Mouse (Mus musculus) layer of hippocampus, adult 6 months (tissue): Measurements from ENCODE around the gene Klk15. TPM values are rescaled to one million over a fixed set of nuclear protein-coding genes. Genes with fewer than 3 reads are reported as not detected.

Experiments used
- long read RNA-seq, 2 experiments: library from polyadenylated mRNA; unstranded; transcript quantifications; one replicate each; pipeline ENCODE4 v2.0.0; 2019 to 2020
- polyA plus RNA-seq: library from polyadenylated mRNA; unstranded; fragments of <200 nt; fragmentation: Nextera tagmentation; gene quantifications from 2 replicates; pipeline ENCODE4 v1.2.3, GENCODE M21; 2021

The Klk15 gene
- not detected in 2 replicates for polyA plus RNA-seq
- long read RNA-seq, experiment 1: 0 reads
- long read RNA-seq, experiment 2: 0 reads

GRCm38 (mm10) chr7:43933440-43933839, at the start of gene Klk15:
TSS of gene Klk15 (plus strand) at chr7:43933740.

GRCm38 (mm10) chr7:43950364-43950763, 16.8 kb downstream of the Klk15 start, which contains the start of gene Klk1b8:
TSS of gene Klk1b8 (plus strand) at chr7:43950664.

GRCm38 (mm10) chr7:43966451-43966850, 32.9 kb downstream of the Klk15 start, which contains the start of gene Klk1b1:
TSS of gene Klk1b1 (plus strand) at chr7:43966751.

GRCm38 (mm10) chr7:43975761-43976160, 42.2 kb downstream of the Klk15 start, which contains the start of gene Klk1b9:
TSS of gene Klk1b9 (plus strand) at chr7:43976061.

Other genes starting within 250 kb of the Klk15 start
- gene Klk14, start 243.3 kb upstream of the Klk15 start, polyA plus RNA-seq: not detected in 2 replicates
- not detected in 2 replicates for gene Klk13, start 221.2 kb upstream of the Klk15 start, polyA plus RNA-seq
- not detected in 2 replicates for gene Klk12, start 164.8 kb upstream of the Klk15 start, polyA plus RNA-seq
- not detected in 2 replicates for gene Klk11, start 159.1 kb upstream of the Klk15 start, polyA plus RNA-seq
- 1.1 and 1.4 TPM in 2 replicates for gene Klk10, start 152.7 kb upstream of the Klk15 start, polyA plus RNA-seq
- gene Klk9, start 141.8 kb upstream of the Klk15 start, polyA plus RNA-seq: 0.13 TPM in 1 of 2 replicates, not detected in the other
- gene Klk8, start 136.2 kb upstream of the Klk15 start, polyA plus RNA-seq: 45.3 and 58.8 TPM in 2 replicates
- 0.16 and 0.21 TPM in 2 replicates for gene Klk7, start 122.4 kb upstream of the Klk15 start, polyA plus RNA-seq
- gene Klk6, start 109.2 kb upstream of the Klk15 start, polyA plus RNA-seq: 4.4 and 5.0 TPM in 2 replicates
- gene Klk5, start 91.8 kb upstream of the Klk15 start, polyA plus RNA-seq: 0.15 TPM in 1 of 2 replicates, not detected in the other
- gene Klk4, start 52.6 kb upstream of the Klk15 start, polyA plus RNA-seq: not detected in 2 replicates
- not detected in 2 replicates for gene Klk1b8, start 16.9 kb downstream of the Klk15 start, polyA plus RNA-seq
- gene Klk1b1, start 33.0 kb downstream of the Klk15 start, polyA plus RNA-seq: not detected in 2 replicates
- not detected in 2 replicates for gene Klk1b9, start 42.3 kb downstream of the Klk15 start, polyA plus RNA-seq
- gene Klk1b11, start 62.1 kb downstream of the Klk15 start, polyA plus RNA-seq: not detected in 2 replicates
- gene Klk1b26, start 78.4 kb downstream of the Klk15 start, polyA plus RNA-seq: not detected in 2 replicates
- 0.16 and 0.28 TPM in 2 replicates for gene Klk1b27, start 118.5 kb downstream of the Klk15 start, polyA plus RNA-seq
- gene Klk1b21, start 168.6 kb downstream of the Klk15 start, polyA plus RNA-seq: not detected in 2 replicates
- gene Klk1b22, start 178.9 kb downstream of the Klk15 start, polyA plus RNA-seq: not detected in 2 replicates
- gene Klk1b16, start 203.0 kb downstream of the Klk15 start, polyA plus RNA-seq: not detected in 2 replicates